In genomic region chr8:84947241-84947545, GRCm38 (mm10) we compare ENCODE assay signal across 9 mouse cellular contexts. TPM values are rescaled to one million over a fixed set of nuclear protein-coding genes. Genes with fewer than 3 reads are reported as not detected.
DNase-seq lines count a peak whose midpoint lies in the region; ATAC-seq and TF ChIP-seq lines count a peak whose summit lies in the region.
"Had no signal": no experiment of that assay in that cellular context is flagged by ENCODE, and none has a peak within 500 bp of the region (broad histone marks: within the 10 kb centered on the region; RNA-seq: fewer than 3 reads in every experiment).

No protein-coding gene starts in this region.

- peak overlapping the region; percentile 77; the same call in 1 of the 2 replicates for H3K9ac ChIP-seq in forebrain, embryonic 14.5 days (ENCODE audit: low read length)
- no peak overlapping the region for H3K9ac ChIP-seq in forebrain, embryonic 12.5 days
- H3K9ac ChIP-seq in embryonic facial prominence, embryonic 14.5 days (ENCODE audit: low read depth, low read length), result no peak overlapping the region
- no peak overlapping the region for H3K9ac ChIP-seq in liver, postnatal 0 days (replicated peaks)
- H3K9ac ChIP-seq in stomach, postnatal 0 days (ENCODE audit: low read length), result no peak overlapping the region

- H3K4me1 ChIP-seq in forebrain, embryonic 14.5 days (ENCODE audit: control insufficient read depth, insufficient read depth, low read length), result peaks cover 11% of the 10 kb centered on the region; the same call in 1 of the 2 replicates
- H3K4me1 ChIP-seq in forebrain, embryonic 12.5 days, result peaks cover 29% of the 10 kb centered on the region
- H3K4me1 ChIP-seq in embryonic facial prominence, embryonic 14.5 days (ENCODE audit: control insufficient read depth, insufficient read depth, low read length), result peaks cover 5% of the 10 kb centered on the region; the same call in 1 of the 2 replicates
- H3K4me1 ChIP-seq in liver, postnatal 0 days (ENCODE audit: insufficient read depth), result peaks cover 11% of the 10 kb centered on the region
- no peaks in the 10 kb centered on the region for H3K4me1 ChIP-seq in stomach, postnatal 0 days (replicated peaks; ENCODE audit: control insufficient read depth, insufficient read depth)

- DNase-seq in forebrain, embryonic 14.5 days (ENCODE audit: low spot score), result peak; percentile 23
- DNase-seq in A20 (ENCODE audit: low read depth, low spot score), result peak; percentile 43
- DNase-seq in embryonic facial prominence, embryonic 14.5 days (ENCODE audit: low spot score), result peak; percentile 68
- peak; percentile 61 for DNase-seq in liver, postnatal 0 days
- DNase-seq in stomach, postnatal 0 days (ENCODE audit: low spot score), result peak; percentile 63
- no peak for DNase-seq in spleen, postnatal 14 days (ENCODE audit: low spot score in 2 of 2)
- DNase-seq in left cerebral cortex, postnatal 36 days (ENCODE audit: low spot score in 2 of 2), result no peak

- ATAC-seq in forebrain, embryonic 14.5 days, result no peak
- ATAC-seq in forebrain, embryonic 12.5 days (ENCODE audit: low FRiP score), result no peak
- ATAC-seq in embryonic facial prominence, embryonic 14.5 days (ENCODE audit: low read depth), result no peak
- 0 out of 2 replicates have a peak, but pooled peaks have one; percentile 35 for ATAC-seq in liver, postnatal 0 days
- ATAC-seq in stomach, postnatal 0 days (ENCODE audit: low FRiP score, low TSS enrichment), result peak; percentile 39; the same call in 1 of the 2 replicates

- no peaks in the 10 kb centered on the region for H3K36me3 ChIP-seq in forebrain, embryonic 14.5 days (ENCODE audit: control insufficient read depth, insufficient read depth, low read length)
- H3K36me3 ChIP-seq in forebrain, embryonic 12.5 days (replicated peaks), result no peaks in the 10 kb centered on the region
- H3K36me3 ChIP-seq in embryonic facial prominence, embryonic 14.5 days (ENCODE audit: control insufficient read depth, insufficient read depth, low read length), result no peaks in the 10 kb centered on the region
- no peaks in the 10 kb centered on the region for H3K36me3 ChIP-seq in liver, postnatal 0 days (replicated peaks; ENCODE audit: insufficient read depth, low read length)
- H3K36me3 ChIP-seq in stomach, postnatal 0 days (ENCODE audit: control insufficient read depth, insufficient read depth, low read length), result no peaks in the 10 kb centered on the region

- TF ChIP-seq EP300 in liver, postnatal 0 days (IDR thresholded peaks at IDR 0.05; ENCODE audit: low read depth), result no peak
- TF ChIP-seq EP300 in stomach, postnatal 0 days (optimal IDR thresholded peaks at IDR 0.05), result no peak

- no peaks in the 10 kb centered on the region for H3K9me3 ChIP-seq in forebrain, embryonic 14.5 days (replicated peaks; ENCODE audit: control insufficient read depth, low read length)
- no peaks in the 10 kb centered on the region for H3K9me3 ChIP-seq in forebrain, embryonic 12.5 days
- no peaks in the 10 kb centered on the region for H3K9me3 ChIP-seq in embryonic facial prominence, embryonic 14.5 days (ENCODE audit: control insufficient read depth, low read length)
- H3K9me3 ChIP-seq in liver, postnatal 0 days (ENCODE audit: low read length), result no peaks in the 10 kb centered on the region
- no peaks in the 10 kb centered on the region for H3K9me3 ChIP-seq in stomach, postnatal 0 days (ENCODE audit: control insufficient read depth, low read length)

- H3K27me3 ChIP-seq in forebrain, embryonic 14.5 days (replicated peaks; ENCODE audit: control insufficient read depth, insufficient read depth, low read length), result peaks cover 35% of the 10 kb centered on the region
- H3K27me3 ChIP-seq in forebrain, embryonic 12.5 days, result peaks cover 82% of the 10 kb centered on the region
- H3K27me3 ChIP-seq in embryonic facial prominence, embryonic 14.5 days (replicated peaks; ENCODE audit: control insufficient read depth, insufficient read depth, low read length), result peaks cover 65% of the 10 kb centered on the region
- peaks cover 77% of the 10 kb centered on the region for H3K27me3 ChIP-seq in liver, postnatal 0 days (ENCODE audit: insufficient read depth, low read length)
- peaks cover 15% of the 10 kb centered on the region; the same call in 1 of the 2 replicates for H3K27me3 ChIP-seq in stomach, postnatal 0 days (ENCODE audit: control insufficient read depth, insufficient read depth, low read length)

- WGBS in forebrain, embryonic 14.5 days, result 12% methylated on average over 9 of the region's 9 CpGs
- WGBS in forebrain, embryonic 12.5 days, result 10% methylated on average over 9 of the region's 9 CpGs
- 16% methylated on average over 9 of the region's 9 CpGs for WGBS in embryonic facial prominence, embryonic 14.5 days
- 12% methylated on average over 9 of the region's 9 CpGs for WGBS in liver, postnatal 0 days (ENCODE audit: insufficient replicate concordance)
- 12% methylated on average over 9 of the region's 9 CpGs for WGBS in stomach, postnatal 0 days

- no peak for TF ChIP-seq CTCF in liver, postnatal 0 days (IDR thresholded peaks at IDR 0.05; ENCODE audit: low read depth)
- TF ChIP-seq CTCF in stomach, postnatal 0 days (IDR thresholded peaks at IDR 0.05; ENCODE audit: low read depth), result no peak

- intact Hi-C loops in left cerebral cortex, postnatal 36 days (cut with DNase I), result no loop called here

- H3K27ac ChIP-seq in forebrain, embryonic 14.5 days (ENCODE audit: low read depth, low read length), result no peak overlapping the region
- no peak overlapping the region for H3K27ac ChIP-seq in forebrain, embryonic 12.5 days
- no peak overlapping the region for H3K27ac ChIP-seq in embryonic facial prominence, embryonic 14.5 days (replicated peaks; ENCODE audit: low read depth, low read length)
- H3K27ac ChIP-seq in liver, postnatal 0 days (ENCODE audit: low read depth), result no peak overlapping the region
- H3K27ac ChIP-seq in stomach, postnatal 0 days (replicated peaks), result no peak overlapping the region

- H3K4me3 ChIP-seq in forebrain, embryonic 14.5 days (ENCODE audit: low read depth, low read length), result no peak overlapping the region
- H3K4me3 ChIP-seq in forebrain, embryonic 12.5 days (replicated peaks), result no peak overlapping the region
- no peak overlapping the region for H3K4me3 ChIP-seq in embryonic facial prominence, embryonic 14.5 days (ENCODE audit: low read depth, low read length)
- H3K4me3 ChIP-seq in liver, postnatal 0 days (ENCODE audit: low read depth, low read length), result no peak overlapping the region
- H3K4me3 ChIP-seq in stomach, postnatal 0 days (ENCODE audit: low read depth, low read length), result no peak overlapping the region

- peak overlapping the region; percentile 87 for H3K4me2 ChIP-seq in forebrain, embryonic 14.5 days (ENCODE audit: low read length)
- H3K4me2 ChIP-seq in forebrain, embryonic 12.5 days, result no peak overlapping the region
- no peak overlapping the region for H3K4me2 ChIP-seq in embryonic facial prominence, embryonic 14.5 days (ENCODE audit: low read depth, low read length)
- H3K4me2 ChIP-seq in liver, postnatal 0 days (ENCODE audit: low read depth, low read length), result no peak overlapping the region
- H3K4me2 ChIP-seq in stomach, postnatal 0 days (replicated peaks; ENCODE audit: low read depth), result no peak overlapping the region

RNA-seq across cellular contexts. Expression of gene Rtbdn, which starts 0.4 kb away (rescaled TPM):
- polyA plus RNA-seq in forebrain, embryonic 14.5 days (2014; fragmentation: Nextera tagmentation; extraction: Ambion mirVana), result 0.47 and 0.73 TPM in 2 replicates
- 0.88 and 1.6 TPM in 2 replicates for polyA plus RNA-seq in forebrain, embryonic 12.5 days (2016; fragmentation: Nextera tagmentation; extraction: Ambion mirVana)
- polyA plus RNA-seq in embryonic facial prominence, embryonic 14.5 days (2014; fragmentation: Nextera tagmentation; extraction: Ambion mirVana), result 0.20 TPM in 1 of 2 replicates, not detected in the other
- 0.09 TPM in 1 of 2 replicates, not detected in the other for polyA plus RNA-seq in liver, postnatal 0 days (2015; fragmentation: Nextera tagmentation; extraction: Ambion mirVana)
- 0.05 and 0.13 TPM in 2 replicates for polyA plus RNA-seq in stomach, postnatal 0 days (2015; fragmentation: Nextera tagmentation; extraction: Ambion mirVana)
- 1 to 10 TPM in 1 of 2 experiments, under 1 TPM in 1; 0.84 to 1.7 TPM for total RNA-seq in left cerebral cortex, postnatal 36 days (2021)

RNA-seq across cellular contexts. Expression of gene Mast1, which starts 10.0 kb away (rescaled TPM):
- 24.5 and 40.2 TPM in 2 replicates for polyA plus RNA-seq in forebrain, embryonic 14.5 days (2014; fragmentation: Nextera tagmentation; extraction: Ambion mirVana)
- 29.3 and 35.3 TPM in 2 replicates for polyA plus RNA-seq in forebrain, embryonic 12.5 days (2016; fragmentation: Nextera tagmentation; extraction: Ambion mirVana)
- 3.4 and 3.6 TPM in 2 replicates for polyA plus RNA-seq in embryonic facial prominence, embryonic 14.5 days (2014; fragmentation: Nextera tagmentation; extraction: Ambion mirVana)
- polyA plus RNA-seq in liver, postnatal 0 days (2015; fragmentation: Nextera tagmentation; extraction: Ambion mirVana), result 0.07 TPM in 1 of 2 replicates, not detected in the other
- 0.87 and 1.1 TPM in 2 replicates for polyA plus RNA-seq in stomach, postnatal 0 days (2015; fragmentation: Nextera tagmentation; extraction: Ambion mirVana)
- total RNA-seq in left cerebral cortex, postnatal 36 days (2021), result 10 to 100 TPM; 85.9 to 94.2 TPM

RNA-seq across cellular contexts. Expression of gene Gm49661, which starts 22.0 kb away (rescaled TPM):
- polyA plus RNA-seq in forebrain, embryonic 14.5 days (2014; fragmentation: Nextera tagmentation; extraction: Ambion mirVana), result not detected in 2 replicates
- polyA plus RNA-seq in forebrain, embryonic 12.5 days (2016; fragmentation: Nextera tagmentation; extraction: Ambion mirVana), result not detected in 2 replicates
- polyA plus RNA-seq in embryonic facial prominence, embryonic 14.5 days (2014; fragmentation: Nextera tagmentation; extraction: Ambion mirVana), result not detected in 2 replicates
- 0.89 TPM in 1 of 2 replicates, not detected in the other for polyA plus RNA-seq in liver, postnatal 0 days (2015; fragmentation: Nextera tagmentation; extraction: Ambion mirVana)
- not detected in 2 replicates for polyA plus RNA-seq in stomach, postnatal 0 days (2015; fragmentation: Nextera tagmentation; extraction: Ambion mirVana)
- total RNA-seq in left cerebral cortex, postnatal 36 days (2021), result 1 to 10 TPM in 1 of 2 experiments, not detected in 1; 1.6 TPM
- polyA plus RNA-seq: heart, embryonic 14.5 days had no signal

RNA-seq across cellular contexts. Expression of gene Prdx2, which starts 22.2 kb away (rescaled TPM):
- 1,735 and 2,101 TPM in 2 replicates for polyA plus RNA-seq in forebrain, embryonic 14.5 days (2014; fragmentation: Nextera tagmentation; extraction: Ambion mirVana)
- 1,271 and 1,280 TPM in 2 replicates for polyA plus RNA-seq in forebrain, embryonic 12.5 days (2016; fragmentation: Nextera tagmentation; extraction: Ambion mirVana)
- polyA plus RNA-seq in embryonic facial prominence, embryonic 14.5 days (2014; fragmentation: Nextera tagmentation; extraction: Ambion mirVana), result 715 and 771 TPM in 2 replicates
- 780 and 831 TPM in 2 replicates for polyA plus RNA-seq in liver, postnatal 0 days (2015; fragmentation: Nextera tagmentation; extraction: Ambion mirVana)
- 370 and 376 TPM in 2 replicates for polyA plus RNA-seq in stomach, postnatal 0 days (2015; fragmentation: Nextera tagmentation; extraction: Ambion mirVana)
- 100 to 1,000 TPM; 324 to 340 TPM for total RNA-seq in left cerebral cortex, postnatal 36 days (2021)

RNA-seq across cellular contexts. Expression of gene Rnaseh2a, which starts 22.4 kb away (rescaled TPM):
- polyA plus RNA-seq in forebrain, embryonic 14.5 days (2014; fragmentation: Nextera tagmentation; extraction: Ambion mirVana), result 93.3 and 111 TPM in 2 replicates
- polyA plus RNA-seq in forebrain, embryonic 12.5 days (2016; fragmentation: Nextera tagmentation; extraction: Ambion mirVana), result 117 and 124 TPM in 2 replicates
- 73.7 and 88.9 TPM in 2 replicates for polyA plus RNA-seq in embryonic facial prominence, embryonic 14.5 days (2014; fragmentation: Nextera tagmentation; extraction: Ambion mirVana)
- 67.1 and 70.8 TPM in 2 replicates for polyA plus RNA-seq in liver, postnatal 0 days (2015; fragmentation: Nextera tagmentation; extraction: Ambion mirVana)
- polyA plus RNA-seq in stomach, postnatal 0 days (2015; fragmentation: Nextera tagmentation; extraction: Ambion mirVana), result 79.4 and 80.1 TPM in 2 replicates
- 10 to 100 TPM; 41.2 to 55.4 TPM for total RNA-seq in left cerebral cortex, postnatal 36 days (2021)

Comparison
In these comparisons a context has a peak if more than half of its experiments do, and no peak if none do; other contexts are left out.
1. ATAC-seq: peak in liver, postnatal 0 days (single experiment) and stomach, postnatal 0 days (single experiment); none in forebrain, embryonic 14.5 days (single experiment), forebrain, embryonic 12.5 days (single experiment) and embryonic facial prominence, embryonic 14.5 days (single experiment).
2. DNase-seq: peak in forebrain, embryonic 14.5 days (single experiment), A20 (single experiment), embryonic facial prominence, embryonic 14.5 days (single experiment), liver, postnatal 0 days (single experiment) and stomach, postnatal 0 days (single experiment); none in spleen, postnatal 14 days (0 of 2) and left cerebral cortex, postnatal 36 days (0 of 2).